Mouse (Mus musculus) embryonic facial prominence, embryonic 11.5 days (tissue): Measurements from ENCODE around the gene Med31. TPM values are rescaled to one million over a fixed set of nuclear protein-coding genes. Genes with fewer than 3 reads are reported as not detected.
"Not testable (repeated sequence)": the region's sequence is repeated elsewhere in the genome, so short reads cannot be mapped to it uniquely, and the experiment has no call there.

Experiments
- ATAC-seq: fragments of 200-750 bp; cut with Nextera tagmentation; replicated peaks from 2 replicates; pipeline ENCODE4 v1.8.0; 2017; ENCODE audit warnings: low read depth; ENCODE audit not compliant: insufficient number of reproducible peaks, low FRiP score, low TSS enrichment
- DNase-seq: peaks from one replicate; pipeline ENCODE4 v3.0.0-alpha.2; 2015; ENCODE audit warnings: low spot score
- H3K27ac ChIP-seq: fragments of 300-500 bp; sonication (generic); replicated peaks from 2 replicates; pipeline ENCODE4 v1.5.1; 2014; ENCODE audit warnings: mild to moderate bottlenecking, low read depth, low read length, control low read depth
- H3K27me3 ChIP-seq: fragments of 300-500 bp; sonication (generic); 2 replicates; pipeline ENCODE4 v1.6.1; 2014; ENCODE audit warnings: mild to moderate bottlenecking, low read length, moderate library complexity, mixed read lengths; ENCODE audit not compliant: control insufficient read depth, insufficient read depth
- H3K36me3 ChIP-seq: fragments of 300-500 bp; sonication (generic); replicated peaks from 2 replicates; pipeline ENCODE4 v1.6.1; 2014; ENCODE audit warnings: low read depth, mild to moderate bottlenecking, low read length, moderate library complexity, mixed read lengths; ENCODE audit not compliant: control insufficient read depth, insufficient read depth
- H3K4me1 ChIP-seq: fragments of 300-500 bp; sonication (generic); 2 replicates; pipeline ENCODE4 v1.6.1; 2014; ENCODE audit warnings: low read length, mixed read lengths; ENCODE audit not compliant: control insufficient read depth, insufficient read depth
- H3K4me2 ChIP-seq: fragments of 300-500 bp; sonication (generic); 2 replicates; pipeline ENCODE4 v1.6.1; 2014; ENCODE audit warnings: low read depth, mild to moderate bottlenecking, control low read depth, low read length, moderate library complexity
- H3K4me3 ChIP-seq: fragments of 300-500 bp; sonication (generic); 2 replicates; pipeline ENCODE4 v1.5.1; 2014; ENCODE audit warnings: low read depth, low read length, control low read depth
- H3K9ac ChIP-seq: fragments of 300-500 bp; sonication (generic); replicated peaks from 2 replicates; pipeline ENCODE4 v1.6.1; 2014; ENCODE audit warnings: mild to moderate bottlenecking, control low read depth, low read length
- H3K9me3 ChIP-seq: fragments of 300-500 bp; sonication (generic); replicated peaks from 2 replicates; pipeline ENCODE4 v1.6.1; 2016; ENCODE audit warnings: mild to moderate bottlenecking, low read length, inconsistent platforms, mixed read lengths; ENCODE audit not compliant: control insufficient read depth
- whole genome bisulfite sequencing: fragments of 180-500 bp; shearing (Covaris S2); extraction: QIAGEN DNeasy Blood & Tissue Kit; methylation state at CpG from one replicate; pipeline ENCODE4 v1.1.7; 2014; 5-methylcytosine and 5-hydroxymethylcytosine counted together
- polyA plus RNA-seq: library from polyadenylated mRNA; unstranded; fragments of >200 nt; fragmentation: Nextera tagmentation; extraction: Ambion mirVana; gene quantifications from 2 replicates; pipeline ENCODE4 v1.2.1, GENCODE M21; 2014

Med31 gene
- polyA plus RNA-seq, 1 experiment from 2014 or later: 52.4 TPM

- not testable (repeated sequence) for H3K4me3 ChIP-seq, ATAC-seq, H3K9ac ChIP-seq, H3K4me1 ChIP-seq, H3K27me3 ChIP-seq, H3K4me2 ChIP-seq, H3K9me3 ChIP-seq, DNase-seq, H3K36me3 ChIP-seq, H3K27ac ChIP-seq
- 78% methylated on average over 4 of the region's 4 CpGs for WGBS
These were observed 43.5 kb downstream of the Med31 start for GRCm38 (mm10) chr11:72171906-72172305.

GRCm38 (mm10) chr11:72169871-72170270, 45.5 kb downstream of the Med31 start:
- Histone ChIP-seq H3K27ac (no peak overlapping the region), H3K4me2 (no peak overlapping the region), H3K4me1 (no peaks in the 10 kb centered on the region), H3K9me3 (no peaks in the 10 kb centered on the region), H3K36me3 (peaks cover 2% of the 10 kb centered on the region), H3K4me3 (no peak overlapping the region), H3K27me3 (no peaks in the 10 kb centered on the region), H3K9ac (no peak overlapping the region)
- DNase-seq (no peak), ATAC-seq (no peak)
- 81% methylated on average over 4 of the region's 4 CpGs for WGBS

- ATAC-seq: no peak
- H3K9ac ChIP-seq: no peak overlapping the region
- H3K27me3 ChIP-seq: no peaks in the 10 kb centered on the region
- H3K4me1 ChIP-seq: no peaks in the 10 kb centered on the region
- no peak overlapping the region for H3K27ac ChIP-seq
- 88% methylated on average over 2 of the region's 2 CpGs for WGBS
- no peak overlapping the region for H3K4me3 ChIP-seq
- no peaks in the 10 kb centered on the region for H3K9me3 ChIP-seq
- H3K36me3 ChIP-seq: peaks cover 5% of the 10 kb centered on the region
- DNase-seq: no peak
- H3K4me2 ChIP-seq: no peak overlapping the region
These were observed 52.2 kb downstream of the Med31 start for GRCm38 (mm10) chr11:72163198-72163597.

Other genes starting within 250 kb of the Med31 start
- 0.08 and 0.21 TPM in 2 replicates for gene Aipl1, start 178.1 kb downstream of the Med31 start, polyA plus RNA-seq
- gene Pimreg, start 173.6 kb downstream of the Med31 start, polyA plus RNA-seq: 182 and 186 TPM in 2 replicates
- 0.18 and 0.34 TPM in 2 replicates for gene Pitpnm3, start 79.8 kb downstream of the Med31 start, polyA plus RNA-seq
- 0.10 TPM in 1 of 2 replicates, not detected in the other for gene Gm43951, start 8.8 kb downstream of the Med31 start, polyA plus RNA-seq
- gene 4933427D14Rik, start 8.1 kb downstream of the Med31 start, polyA plus RNA-seq: 11.0 and 14.9 TPM in 2 replicates
- gene Txndc17, start 8.0 kb downstream of the Med31 start, polyA plus RNA-seq: 175 and 192 TPM in 2 replicates
- 0.25 TPM in 1 of 2 replicates, not detected in the other for gene Slc13a5, start 51.6 kb upstream of the Med31 start, polyA plus RNA-seq
- gene Xaf1, start 86.0 kb upstream of the Med31 start, polyA plus RNA-seq: 1.2 TPM in 2 replicates
- gene Fbxo39, start 98.9 kb upstream of the Med31 start, polyA plus RNA-seq: not detected in 2 replicates
- gene Tekt1, start 146.8 kb upstream of the Med31 start, polyA plus RNA-seq: 6.3 and 6.4 TPM in 2 replicates
- gene Smtnl2, start 196.1 kb upstream of the Med31 start, polyA plus RNA-seq: 8.0 TPM in 2 replicates
- gene Ggt6, start 219.9 kb upstream of the Med31 start, polyA plus RNA-seq: not detected in 2 replicates
- 171 and 191 TPM in 2 replicates for gene Mybbp1a, start 225.8 kb upstream of the Med31 start, polyA plus RNA-seq